Mouse (Mus musculus): Measurements from ENCODE around the gene Tmem54.

Tmem54 gene

GRCm38 (mm10) chr4:129102133-129102829 lies 3.1 kb upstream of the Tmem54 start:
- no peak for DNase-seq

GRCm38 (mm10) chr4:129106073-129106472 lies 725 bp downstream of the Tmem54 start:
- DNase-seq = no peak

DNA sequence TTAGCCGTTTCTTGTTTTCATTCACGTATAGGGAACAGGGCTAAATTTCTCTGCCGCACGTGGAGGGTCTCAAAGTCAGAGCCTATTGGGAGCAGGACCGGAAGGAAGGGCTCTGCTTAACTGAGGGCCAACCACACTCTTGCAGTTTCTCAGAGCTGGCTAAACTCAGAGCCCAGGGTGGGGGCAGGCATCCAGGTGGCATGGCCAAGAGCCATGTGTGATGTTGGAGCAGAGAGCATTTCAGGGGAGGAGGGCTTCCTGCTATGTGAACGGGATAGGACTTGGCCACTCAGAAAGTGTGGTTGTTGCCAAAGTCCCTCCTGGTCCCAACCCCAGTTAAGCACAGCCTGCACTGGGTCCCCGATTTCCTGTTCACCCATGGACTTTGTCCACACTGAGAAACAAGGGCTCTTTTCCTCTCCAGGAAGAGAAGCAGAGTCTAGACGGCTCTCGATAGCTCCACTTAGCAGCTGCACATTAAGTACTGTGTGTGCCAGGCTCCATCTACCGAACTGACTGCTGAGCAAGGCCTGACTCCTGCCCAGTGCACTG lies 2.1 kb downstream of the Tmem54 start:
- peak in 1 of 2 experiments; percentile 59 for DNase-seq

GRCm38 (mm10) chr4:129108624-129109023 lies 3.3 kb downstream of the Tmem54 start:
- no peak for DNase-seq

DNA sequence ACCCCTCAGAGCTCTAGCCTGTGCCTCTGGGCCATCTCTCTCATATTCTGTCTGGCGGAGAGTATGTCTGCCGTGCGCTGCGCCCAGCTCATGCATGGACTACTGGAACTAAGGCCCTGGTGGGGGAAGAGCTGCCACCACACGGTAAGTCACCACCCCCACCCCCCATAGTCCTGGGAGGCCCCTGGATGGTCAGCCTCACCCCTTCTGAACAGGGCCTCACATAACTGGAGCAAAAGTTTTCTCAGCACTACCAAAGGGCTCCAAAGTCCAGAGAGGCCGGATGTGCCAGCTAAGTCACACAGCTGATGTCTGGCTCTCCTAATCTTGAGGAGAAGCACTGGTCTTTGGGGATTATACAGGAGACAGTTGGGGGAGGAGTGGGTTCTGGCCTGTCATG lies 5.5 kb downstream of the Tmem54 start:
- DNase-seq = no peak

- peak in 1 of 2 experiments; percentile 59 for DNase-seq
These were observed 6.0 kb downstream of the Tmem54 start for GRCm38 (mm10) chr4:129111350-129111749.

DNA sequence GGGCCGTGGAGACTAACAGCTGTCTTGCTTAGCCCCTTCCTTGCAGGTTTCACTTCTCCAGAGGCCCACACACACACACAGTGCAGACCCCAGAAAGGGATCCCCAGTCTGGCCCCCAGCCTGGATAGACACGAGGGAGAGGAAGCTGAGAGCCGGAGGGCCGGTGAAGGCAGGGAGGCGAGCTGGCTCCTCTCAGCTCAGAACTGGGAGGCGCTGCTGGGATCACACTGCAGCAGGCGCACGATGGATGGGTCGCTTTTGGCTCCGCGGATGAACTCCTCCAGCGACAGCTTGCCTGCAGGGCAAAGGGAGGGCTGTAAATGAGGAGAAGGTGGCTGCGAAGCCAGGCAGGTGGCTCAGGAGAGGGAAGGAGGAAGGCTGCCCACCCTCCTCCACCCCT lies 6.9 kb downstream of the Tmem54 start:
- peak in 1 of 2 experiments; percentile 60 for DNase-seq

DNA sequence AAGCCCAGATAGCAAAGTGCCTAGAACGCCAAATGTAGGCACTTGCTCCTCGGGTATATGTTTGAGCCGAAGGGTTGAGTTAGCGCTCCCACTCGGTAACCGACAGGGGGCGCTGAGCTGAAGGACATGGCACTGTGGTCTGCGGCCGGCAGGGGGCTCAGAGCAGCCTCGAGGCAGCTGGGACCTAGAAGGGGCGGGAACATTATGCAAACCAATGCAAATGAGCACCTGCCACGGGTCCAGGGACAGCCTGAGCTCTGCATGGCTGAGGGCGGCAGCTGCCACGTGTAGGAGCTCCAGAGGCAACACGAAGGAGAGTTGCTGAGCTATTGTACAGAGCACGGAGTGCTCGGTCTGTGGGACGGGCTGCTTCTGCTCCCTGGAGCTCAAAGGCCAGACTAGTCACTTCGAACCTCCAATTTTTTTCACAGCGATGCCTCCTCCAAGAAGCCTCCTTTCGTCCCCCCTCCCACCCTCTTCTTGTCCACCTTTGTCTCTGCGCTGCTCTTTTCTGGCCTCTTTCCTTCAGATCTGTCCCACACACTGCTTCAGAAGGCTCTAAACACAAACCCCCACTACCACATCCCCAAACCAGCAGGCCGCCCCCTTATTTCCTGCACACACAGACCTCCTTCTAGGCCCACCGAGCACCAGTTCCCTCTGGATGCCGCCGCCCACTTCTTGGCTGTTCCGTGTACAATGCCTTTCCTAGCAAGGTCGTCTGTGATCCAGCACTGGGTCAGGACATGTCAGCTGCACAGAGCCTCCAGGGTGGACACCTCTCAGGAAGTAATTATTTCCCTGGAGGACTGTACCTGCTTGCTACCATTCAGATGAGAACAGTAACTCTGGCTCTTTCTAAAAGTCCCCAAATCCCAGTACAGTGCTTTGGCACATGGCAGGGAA lies 8.0 kb downstream of the Tmem54 start:
- peak; percentile 94 to 99 for DNase-seq

GRCm38 (mm10) chr4:129116703-129117102 lies 11.4 kb downstream of the Tmem54 start:
- DNase-seq = no peak

- DNase-seq = no peak
These were observed 12.6 kb downstream of the Tmem54 start for GRCm38 (mm10) chr4:129117720-129118510.

- no peak for DNase-seq
These were observed 14.4 kb downstream of the Tmem54 start for GRCm38 (mm10) chr4:129119708-129120107.

- DNase-seq = peak; percentile 61 to 67
These were observed 15.4 kb downstream of the Tmem54 start for GRCm38 (mm10) chr4:129120520-129121445.

DNA sequence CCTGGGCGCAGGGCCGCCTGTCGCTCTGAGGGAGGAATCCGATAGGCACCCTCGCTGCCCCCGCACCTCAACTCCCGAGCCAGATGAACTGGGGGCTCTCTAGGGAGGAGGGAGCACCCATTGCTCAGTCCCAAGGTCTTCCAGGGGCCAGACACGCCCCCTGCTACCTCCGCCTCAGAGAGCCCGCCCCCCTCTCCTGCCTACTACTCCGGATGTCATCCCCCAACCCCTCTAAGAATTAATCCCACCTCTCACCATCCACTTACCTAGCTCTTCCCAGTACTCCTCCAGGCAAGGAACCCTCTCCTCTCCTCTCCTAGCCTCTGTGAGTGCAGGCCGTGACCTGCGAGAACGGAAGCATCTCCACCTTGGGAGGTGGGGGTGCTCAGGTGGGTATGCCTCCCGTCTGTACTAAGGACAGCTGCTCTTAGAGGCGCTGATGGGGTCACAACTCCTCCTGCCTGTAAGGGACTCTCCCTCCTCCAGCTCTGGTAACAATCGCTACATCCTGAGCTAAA lies 16.3 kb downstream of the Tmem54 start, which contains the start of gene Hpca:
Gene Hpca (minus strand): TSS at position 468 of the 518 bp plus-strand sequence.
- peak in 1 of 2 experiments; percentile 33 for DNase-seq

GRCm38 (mm10) chr4:129122107-129122506 lies 16.8 kb downstream of the Tmem54 start:
- DNase-seq = no peak

DNA sequence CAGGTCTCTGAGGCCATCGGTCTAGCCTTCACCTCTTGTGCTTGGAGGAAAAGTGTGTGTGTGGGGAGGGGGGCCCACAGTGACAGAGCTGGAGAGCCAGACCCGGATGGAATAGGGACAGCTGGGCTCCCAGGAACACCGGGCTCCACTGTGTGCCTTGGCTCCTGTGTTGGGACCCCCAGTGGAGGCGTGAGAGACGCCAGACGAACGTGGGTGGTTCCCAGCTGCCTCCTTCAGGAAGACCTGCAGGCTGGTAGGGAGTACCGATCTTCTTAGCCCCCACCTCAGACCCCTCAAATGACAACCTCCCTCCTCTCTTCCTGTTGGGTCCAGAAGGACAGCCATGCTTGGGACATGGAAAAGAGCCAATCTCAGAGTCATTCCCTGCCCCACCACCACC lies 17.4 kb downstream of the Tmem54 start:
- DNase-seq = no peak

GRCm38 (mm10) chr4:129124652-129125146 lies 19.4 kb downstream of the Tmem54 start:
- peak; percentile 69 to 74 for DNase-seq

- peak; percentile 68 to 80 for DNase-seq
These were observed 20.5 kb downstream of the Tmem54 start for GRCm38 (mm10) chr4:129125736-129126451.

- DNase-seq = no peak
These were observed 23.4 kb downstream of the Tmem54 start for GRCm38 (mm10) chr4:129128582-129129338.

GRCm38 (mm10) chr4:129129387-129129786 lies 24.0 kb downstream of the Tmem54 start:
- DNase-seq = no peak
